Mouse (Mus musculus): ENCODE data around the gene Fhit. TPM values are rescaled to one million over a fixed set of nuclear protein-coding genes. Genes with fewer than 3 reads are reported as not detected.

The Fhit gene
- polyA plus RNA-seq, 1 experiment from 2014 or later: 1.7 TPM

- CTCF ChIA-PET: no interaction called here
- no peaks in the 10 kb centered on the region for H3K27me3 ChIP-seq
- ATAC-seq (no peak), DNase-seq (ENCODE audit: low read depth, low spot score) (no peak)
- POLR2A ChIA-PET: no interaction called here
- TF ChIP-seq CTCF (IDR thresholded peaks at IDR 0.05): no peak
- in situ Hi-C loops (cut with MboI; ENCODE audit: low pct_unique_long_range_greater_than_20kb): no loop called here
Measured at GRCm38 (mm10) chr14:10129675-10130074, 1032.2 kb downstream of the Fhit start.

DNA sequence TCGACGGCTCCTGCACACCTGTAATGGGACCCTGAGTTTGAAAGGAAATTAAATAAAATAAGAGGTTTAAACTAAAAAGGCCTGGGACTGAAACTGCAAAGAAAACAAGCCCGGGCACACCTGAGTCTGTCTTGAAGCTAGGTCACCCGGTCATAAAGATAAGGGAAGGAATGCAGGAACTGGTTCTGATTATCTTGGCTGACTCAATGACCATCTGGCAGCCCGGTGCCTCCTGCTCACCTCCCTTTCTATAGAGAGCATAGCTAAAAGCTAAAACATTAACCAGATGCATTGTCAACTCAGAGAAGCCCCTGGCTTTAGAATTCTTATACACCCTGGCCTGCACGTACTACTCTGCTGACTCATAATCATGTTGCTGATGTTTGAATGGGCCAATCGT, 1032.7 kb downstream of the Fhit start:
- no peak for ATAC-seq
- DNase-seq (ENCODE audit: low read depth, low spot score): no peak

DNA sequence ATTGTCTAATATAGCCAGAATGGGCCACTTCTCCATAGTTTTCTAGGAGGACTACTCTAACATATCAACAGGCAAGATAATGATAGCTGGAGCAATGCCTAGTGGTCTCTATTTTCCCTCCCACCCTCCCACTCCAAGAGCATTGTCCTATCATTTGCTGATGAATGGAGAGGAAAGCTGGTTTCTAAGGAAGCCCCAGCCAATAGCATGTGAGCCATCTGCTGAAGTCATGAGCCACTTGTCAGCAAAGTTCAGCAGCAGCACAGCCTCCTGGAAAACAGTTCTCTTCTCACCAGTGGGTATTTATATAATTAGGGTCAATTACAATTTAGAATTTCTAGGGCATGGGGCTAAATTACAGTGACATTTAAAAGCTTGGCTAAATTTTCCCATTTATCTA, 1035.3 kb downstream of the Fhit start:
- CTCF ChIA-PET: interaction anchor here (1.8 kb wide), 1 partner anchor 50 kb away, joined by 4 read pairs; no protein-coding TSS in a partner anchor
- no peak for TF ChIP-seq CTCF (IDR thresholded peaks at IDR 0.05)
- DNase-seq (ENCODE audit: low read depth, low spot score) (no peak), ATAC-seq (no peak)
- POLR2A ChIA-PET: no interaction called here
- in situ Hi-C loops (cut with MboI; ENCODE audit: low pct_unique_long_range_greater_than_20kb): no loop called here
- H3K27me3 ChIP-seq: no peaks in the 10 kb centered on the region

More for the DNA sequence above, 1032.7 kb downstream of the Fhit start:
- in situ Hi-C loops (cut with MboI; ENCODE audit: low pct_unique_long_range_greater_than_20kb): no loop called here
- H3K27me3 ChIP-seq: no peaks in the 10 kb centered on the region
- ChIA-PET CTCF (no interaction called here), POLR2A (no interaction called here)
- no peak for TF ChIP-seq CTCF (IDR thresholded peaks at IDR 0.05)

GRCm38 (mm10) chr14:10122176-10122575, 1039.7 kb downstream of the Fhit start:
- TF ChIP-seq CTCF (IDR thresholded peaks at IDR 0.05): no peak
- CTCF ChIA-PET: interaction anchor here (0.7 kb wide), 1 partner anchor 87 kb away, joined by 3 read pairs; no protein-coding TSS in a partner anchor
- in situ Hi-C loops (cut with MboI; ENCODE audit: low pct_unique_long_range_greater_than_20kb): no loop called here
- DNase-seq (ENCODE audit: low read depth, low spot score): no peak
- H3K27me3 ChIP-seq: no peaks in the 10 kb centered on the region
- POLR2A ChIA-PET: no interaction called here
- no peak for ATAC-seq

DNA sequence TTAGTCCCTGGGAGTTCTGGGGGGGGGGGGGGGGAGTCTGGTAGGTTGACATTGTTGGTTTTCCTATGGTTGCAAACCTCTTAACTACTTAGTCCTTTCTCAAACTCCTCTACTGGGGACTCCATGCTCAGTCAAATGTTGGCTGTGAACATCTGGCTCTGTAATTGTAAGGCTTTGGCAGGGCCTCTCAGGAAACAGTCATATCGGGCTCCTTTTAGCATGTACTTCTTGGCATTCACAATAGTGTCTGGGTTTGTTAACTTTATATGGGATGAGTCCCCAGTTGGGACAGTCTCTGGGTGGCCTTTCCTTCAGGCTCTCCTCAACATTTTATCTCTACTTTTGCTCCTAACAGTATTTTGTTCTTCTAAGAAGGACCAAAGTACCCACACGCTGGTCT, 1065.6 kb downstream of the Fhit start:
- DNase-seq (ENCODE audit: low read depth, low spot score) (no peak), ATAC-seq (no peak)
- no peak for TF ChIP-seq CTCF (IDR thresholded peaks at IDR 0.05)
- in situ Hi-C loops (cut with MboI; ENCODE audit: low pct_unique_long_range_greater_than_20kb): no loop called here
- POLR2A ChIA-PET: no interaction called here
- no peaks in the 10 kb centered on the region for H3K27me3 ChIP-seq
- CTCF ChIA-PET: no interaction called here

DNA sequence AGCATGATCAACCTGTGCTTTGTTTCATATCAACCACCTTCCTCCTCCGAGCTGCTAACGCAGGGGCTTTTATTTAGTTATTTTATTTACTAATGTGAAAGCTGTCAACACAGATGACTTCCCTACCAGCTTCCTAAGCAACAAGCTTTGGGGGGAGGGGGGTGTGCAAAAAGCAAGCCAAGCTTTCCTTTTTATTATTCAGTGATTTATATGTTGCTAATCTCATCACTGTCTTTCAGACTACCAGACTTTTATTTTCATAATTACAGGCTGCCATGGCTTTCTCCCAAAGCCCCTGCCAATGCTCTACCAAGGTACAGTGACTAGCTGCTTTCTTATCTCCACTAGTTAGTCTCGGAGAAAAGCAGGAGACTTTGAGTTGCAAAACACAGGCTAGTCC, 1082.8 kb downstream of the Fhit start:
- in situ Hi-C loops (cut with MboI; ENCODE audit: low pct_unique_long_range_greater_than_20kb): no loop called here
- no peaks in the 10 kb centered on the region for H3K27me3 ChIP-seq
- DNase-seq (ENCODE audit: low read depth, low spot score): no peak
- TF ChIP-seq CTCF (IDR thresholded peaks at IDR 0.05): no peak
- POLR2A ChIA-PET: interaction anchor here (0.6 kb wide), 1 partner anchor 1863 kb away, joined by 3 read pairs; no protein-coding TSS in a partner anchor
- no peak for ATAC-seq
- CTCF ChIA-PET: no interaction called here

- ChIA-PET CTCF (no interaction called here), POLR2A (no interaction called here)
- DNase-seq (ENCODE audit: low read depth, low spot score) (no peak), ATAC-seq (no peak)
- in situ Hi-C loops (cut with MboI; ENCODE audit: low pct_unique_long_range_greater_than_20kb): no loop called here
- no peak for TF ChIP-seq CTCF (IDR thresholded peaks at IDR 0.05)
- no peaks in the 10 kb centered on the region for H3K27me3 ChIP-seq
Measured at GRCm38 (mm10) chr14:10049947-10050346, 1111.9 kb downstream of the Fhit start.

DNA sequence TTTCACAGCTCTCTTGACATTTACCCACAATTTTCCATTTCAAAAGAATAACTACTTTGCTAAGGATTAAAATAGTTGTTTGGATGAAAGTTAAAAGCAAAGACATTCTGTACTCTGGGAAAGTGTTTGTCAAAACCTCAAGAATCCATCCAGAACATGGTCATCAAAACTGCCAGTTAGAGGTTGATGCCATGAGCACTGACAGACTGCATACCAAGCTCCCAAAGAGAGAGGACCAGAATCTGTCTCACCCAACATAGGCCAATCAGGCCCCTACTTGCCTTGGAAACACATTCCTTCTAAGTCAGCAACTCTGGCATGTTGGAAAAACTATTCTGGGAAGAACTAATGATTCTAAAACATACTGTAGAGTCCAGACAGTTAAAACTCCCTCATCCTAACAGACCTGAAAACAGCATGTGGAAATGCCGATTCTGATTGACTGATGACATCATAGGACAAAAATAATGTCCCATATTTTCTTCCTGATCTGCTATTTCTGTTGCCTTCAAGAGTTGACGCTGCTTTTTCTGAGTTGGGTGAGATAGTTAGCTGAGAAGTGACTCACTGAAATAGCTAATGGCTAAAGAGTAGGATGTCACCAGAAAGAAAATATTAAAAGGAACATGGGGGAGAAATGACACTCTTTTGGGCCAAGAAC, 1114.6 kb downstream of the Fhit start:
- no peak for DNase-seq (ENCODE audit: low read depth, low spot score)
- ATAC-seq: no peak
- in situ Hi-C loops (cut with MboI; ENCODE audit: low pct_unique_long_range_greater_than_20kb): no loop called here

GRCm38 (mm10) chr14:10046336-10047122, 1115.3 kb downstream of the Fhit start:
- no peaks in the 10 kb centered on the region for H3K27me3 ChIP-seq
- no peak for ATAC-seq
- TF ChIP-seq CTCF (IDR thresholded peaks at IDR 0.05): no peak
- in situ Hi-C loops (cut with MboI; ENCODE audit: low pct_unique_long_range_greater_than_20kb): no loop called here
- POLR2A ChIA-PET: no interaction called here
- CTCF ChIA-PET: no interaction called here
- no peak for DNase-seq (ENCODE audit: low read depth, low spot score)

More for the DNA sequence above, 1114.6 kb downstream of the Fhit start:
- CTCF ChIA-PET: no interaction called here
- POLR2A ChIA-PET: interaction anchor here (0.7 kb wide), 1 partner anchor 927 kb away, joined by 4 read pairs; no protein-coding TSS in a partner anchor
- H3K27me3 ChIP-seq: no peaks in the 10 kb centered on the region
- TF ChIP-seq CTCF (IDR thresholded peaks at IDR 0.05): no peak

DNA sequence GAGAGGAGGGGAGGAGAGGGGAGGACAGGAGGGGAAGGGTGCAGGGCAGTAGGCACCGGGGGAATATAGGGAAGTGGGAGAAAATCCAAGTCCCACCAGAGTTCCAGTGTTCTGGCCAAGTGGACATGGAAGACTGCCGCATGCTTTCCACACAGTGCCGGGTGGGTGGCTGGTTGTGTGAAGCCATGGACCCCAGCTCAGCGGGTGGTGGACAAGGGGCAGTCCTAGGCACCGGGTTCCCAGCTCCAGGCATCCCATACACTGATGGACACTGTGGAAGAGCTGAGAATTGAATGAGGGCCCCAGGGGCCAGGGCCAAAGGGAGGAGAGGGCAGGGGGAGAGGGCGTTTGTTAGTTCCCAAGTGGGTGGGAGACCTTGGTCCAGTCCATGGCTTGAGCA, 1123.8 kb downstream of the Fhit start:
- in situ Hi-C loops (cut with MboI; ENCODE audit: low pct_unique_long_range_greater_than_20kb): no loop called here
- H3K27me3 ChIP-seq: no peaks in the 10 kb centered on the region
- TF ChIP-seq CTCF (IDR thresholded peaks at IDR 0.05): no peak
- ATAC-seq (no peak), DNase-seq (ENCODE audit: low read depth, low spot score) (no peak)
- CTCF ChIA-PET: no interaction called here
- POLR2A ChIA-PET: no interaction called here

GRCm38 (mm10) chr14:10036685-10037215, 1125.1 kb downstream of the Fhit start:
- in situ Hi-C loops (cut with MboI; ENCODE audit: low pct_unique_long_range_greater_than_20kb): no loop called here
- ATAC-seq (no peak), DNase-seq (ENCODE audit: low read depth, low spot score) (no peak)
- H3K27me3 ChIP-seq: no peaks in the 10 kb centered on the region
- CTCF ChIA-PET: no interaction called here
- POLR2A ChIA-PET: no interaction called here
- no peak for TF ChIP-seq CTCF (IDR thresholded peaks at IDR 0.05)

Measured in Patski (cell line).